Mouse (Mus musculus): ENCODE data around the gene Eed.
"Not testable (repeated sequence)": the region's sequence is repeated elsewhere in the genome, so short reads cannot be mapped to it uniquely, and the experiment has no call there.

Eed gene

GRCm38 (mm10) chr7:89980485-89981422 lies at the start of gene Eed:
Gene Eed, minus strand, starts transcription at chr7:89980983.
- DNase-seq (ENCODE audit: low read depth in 2 of 2, low spot score in 2 of 2): peak; percentile 93 to 94

GRCm38 (mm10) chr7:90029548-90030485 lies 49.0 kb upstream of the Eed start:
- no peak for DNase-seq (ENCODE audit: low read depth in 2 of 2, low spot score in 2 of 2)

DNA sequence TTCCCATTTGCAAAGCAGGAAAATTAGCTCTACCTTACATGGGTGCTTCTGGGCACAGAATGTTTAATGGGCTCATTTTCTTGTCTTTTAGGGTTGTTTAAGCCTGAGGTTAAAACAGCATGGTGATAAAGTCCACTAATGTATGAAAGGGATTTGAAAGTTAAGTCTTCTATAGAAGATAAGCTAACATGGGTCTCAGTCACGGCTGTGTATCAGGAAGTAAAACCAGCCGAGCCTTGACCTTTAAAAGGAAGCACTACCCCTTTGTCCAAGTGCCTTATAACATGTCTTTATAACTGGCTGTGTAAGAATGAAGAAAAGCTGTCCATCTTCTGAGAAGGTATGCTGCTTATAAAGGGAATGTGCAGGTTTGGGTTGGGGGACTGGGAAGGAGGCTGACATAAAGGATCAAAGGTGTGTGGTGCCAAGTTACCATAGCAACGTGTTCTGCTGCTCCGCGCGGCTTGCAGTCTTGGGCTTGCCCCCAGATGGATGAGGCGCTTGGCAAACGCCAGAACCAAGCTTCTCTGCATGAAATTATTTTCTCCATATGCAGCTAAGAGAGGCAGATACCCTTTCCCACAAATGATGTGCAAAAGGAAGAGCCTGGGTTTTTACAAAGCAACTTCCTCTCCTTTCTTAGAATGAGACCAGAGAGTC lies 48.2 kb upstream of the Eed start:
- no peak for DNase-seq (ENCODE audit: low read depth in 2 of 2, low spot score in 2 of 2)

DNA sequence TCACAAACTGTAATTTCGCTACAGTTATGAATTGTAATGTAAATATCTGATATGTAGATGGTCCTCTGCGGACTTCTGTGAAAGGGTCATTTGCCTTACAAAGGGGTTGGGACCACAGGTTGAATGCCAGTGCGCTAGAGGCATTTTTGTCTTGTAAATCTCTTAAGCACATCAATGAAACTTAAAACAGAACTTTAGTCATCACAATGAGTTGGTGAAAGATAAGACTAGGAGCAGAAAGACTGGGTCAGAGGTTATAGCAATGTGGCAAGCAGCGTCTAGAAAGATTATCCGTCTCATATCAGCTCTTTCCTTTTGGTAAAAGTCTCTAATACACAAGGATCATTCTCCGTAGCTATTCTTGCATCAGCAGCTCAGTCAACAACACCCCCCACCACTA lies 44.2 kb upstream of the Eed start:
- DNase-seq (ENCODE audit: low read depth in 2 of 2, low spot score in 2 of 2): no peak

DNA sequence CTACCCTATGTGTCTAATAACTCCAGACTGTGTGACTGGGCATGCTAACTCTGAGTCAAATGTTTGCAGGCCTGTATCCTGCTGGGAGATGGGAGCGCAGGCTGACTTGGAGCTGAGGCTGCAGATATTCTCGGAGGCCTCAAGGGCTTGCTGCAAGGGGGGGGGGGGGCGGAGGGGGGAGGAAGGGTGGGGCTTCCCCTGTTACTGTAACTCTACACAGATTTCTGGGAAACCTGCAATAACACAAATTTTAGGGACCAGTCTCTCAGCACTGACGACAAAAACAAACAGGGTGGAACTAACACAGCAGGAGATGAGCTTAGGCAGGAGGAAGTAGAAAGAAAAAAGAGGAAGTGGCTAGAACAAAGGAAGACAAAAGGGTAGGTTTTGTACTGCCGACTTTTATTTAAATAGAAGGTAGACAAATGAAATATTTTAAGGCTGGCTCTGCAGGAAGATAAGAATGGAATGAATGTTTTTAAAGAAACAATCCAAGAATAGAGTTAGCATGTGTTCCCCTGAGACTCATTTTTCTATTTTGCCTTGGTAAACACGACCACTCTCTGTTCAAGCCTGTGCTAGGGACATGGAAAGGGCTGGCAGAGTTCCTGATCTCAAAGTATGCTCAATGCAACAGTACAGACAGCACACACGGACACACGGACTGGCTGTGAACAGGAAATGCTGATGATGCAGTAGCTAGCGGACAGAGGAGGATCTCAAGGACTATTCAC lies 42.4 kb upstream of the Eed start:
- DNase-seq (ENCODE audit: low read depth in 2 of 2, low spot score in 2 of 2): peak in 1 of 2 experiments; percentile 23

- no peak for DNase-seq (ENCODE audit: low read depth in 2 of 2, low spot score in 2 of 2)
Measured at GRCm38 (mm10) chr7:90020331-90020730, 39.5 kb upstream of the Eed start.

DNA sequence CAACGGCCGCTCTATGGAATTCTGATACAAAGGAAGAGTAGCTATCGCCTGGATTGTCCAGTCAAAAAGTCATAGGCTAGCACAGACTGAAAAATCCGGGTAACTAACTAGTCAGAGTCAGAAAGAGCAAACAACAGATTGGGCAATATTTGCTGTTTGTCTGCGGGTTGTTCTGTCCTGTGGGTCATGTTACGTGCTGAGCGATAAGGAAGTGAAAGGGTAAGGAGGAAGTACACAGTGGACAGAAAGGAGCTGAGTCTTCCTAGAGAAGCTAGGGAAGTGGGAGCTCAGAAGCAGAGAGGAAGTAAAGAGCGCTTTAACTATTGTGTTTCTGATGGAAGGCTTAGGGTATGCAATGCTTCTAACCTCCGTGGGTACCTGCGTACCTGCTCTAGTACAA lies 38.8 kb upstream of the Eed start:
- DNase-seq (ENCODE audit: low read depth in 2 of 2, low spot score in 2 of 2): no peak

- DNase-seq (ENCODE audit: low read depth in 2 of 2, low spot score in 2 of 2): no peak
Measured at GRCm38 (mm10) chr7:90016930-90017588, 36.3 kb upstream of the Eed start.

GRCm38 (mm10) chr7:90016459-90016858 lies 35.7 kb upstream of the Eed start:
- DNase-seq (ENCODE audit: low read depth in 2 of 2, low spot score in 2 of 2): no peak

DNA sequence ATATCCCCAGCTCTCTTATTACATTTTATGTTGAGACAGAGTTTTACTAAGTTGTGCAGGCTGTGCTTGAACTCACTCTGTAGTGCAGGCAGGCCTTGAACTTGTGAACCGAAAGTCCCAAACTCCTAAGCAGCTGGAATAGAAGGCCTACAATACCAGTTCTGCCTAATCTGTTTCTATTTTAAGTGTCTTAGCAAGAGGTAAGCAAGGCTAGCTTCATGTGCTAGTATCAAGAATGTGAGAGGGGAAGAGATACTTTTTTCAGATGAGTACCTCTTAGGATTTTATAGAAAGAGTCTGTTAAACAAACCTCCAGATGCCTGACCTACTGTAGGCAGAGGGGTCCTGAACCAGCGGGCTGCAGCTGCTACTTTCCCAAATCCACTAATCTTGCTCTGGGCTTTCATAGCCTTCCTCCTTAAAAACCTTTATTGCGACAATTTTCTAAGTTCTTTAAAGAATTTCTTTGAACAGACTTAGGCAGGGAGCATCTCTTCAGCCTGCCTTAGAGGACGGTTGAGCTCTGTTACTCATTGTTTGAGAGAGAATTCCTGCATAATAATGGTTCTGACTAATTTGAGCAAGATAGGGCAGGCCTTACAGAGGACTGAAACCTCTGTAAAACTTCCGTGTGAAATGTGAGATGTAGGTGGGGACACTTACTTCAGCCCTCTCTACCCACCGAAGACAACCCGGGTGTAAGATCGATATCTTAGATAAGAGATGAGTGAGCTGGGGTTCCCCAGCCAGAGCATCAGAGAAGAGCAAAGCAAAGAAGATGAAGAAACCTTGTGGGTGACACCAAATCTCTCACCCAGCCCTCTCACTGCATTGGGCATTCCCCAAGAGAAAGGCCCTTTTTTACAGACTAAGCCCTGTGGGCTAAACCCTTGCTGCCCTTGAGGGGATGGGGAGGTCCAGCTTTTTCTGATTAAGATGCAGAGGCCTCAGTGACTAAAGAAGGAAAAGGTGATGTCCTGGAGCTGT lies 26.2 kb upstream of the Eed start:
- no peak for DNase-seq (ENCODE audit: low read depth in 2 of 2, low spot score in 2 of 2)

DNA sequence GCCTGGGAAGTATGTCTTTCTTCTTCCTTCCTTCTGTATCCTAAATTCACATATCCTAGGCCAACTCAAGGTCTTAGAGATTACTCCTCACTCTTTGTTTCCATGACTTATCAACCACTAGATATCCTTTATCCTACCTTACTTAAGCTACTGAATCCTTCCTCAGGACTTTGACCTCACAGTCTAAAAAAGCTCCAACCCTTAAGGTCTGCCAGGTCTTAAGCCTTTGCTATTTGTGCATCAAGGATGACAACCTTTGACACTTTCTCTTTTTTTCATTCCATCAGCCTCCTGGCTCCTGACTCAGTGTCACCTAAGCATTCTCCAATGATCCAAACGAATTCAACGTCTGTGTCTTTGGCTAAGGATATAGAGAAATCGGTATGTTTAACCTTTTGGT lies 24.0 kb upstream of the Eed start:
- no peak for DNase-seq (ENCODE audit: low read depth in 2 of 2, low spot score in 2 of 2)

DNA sequence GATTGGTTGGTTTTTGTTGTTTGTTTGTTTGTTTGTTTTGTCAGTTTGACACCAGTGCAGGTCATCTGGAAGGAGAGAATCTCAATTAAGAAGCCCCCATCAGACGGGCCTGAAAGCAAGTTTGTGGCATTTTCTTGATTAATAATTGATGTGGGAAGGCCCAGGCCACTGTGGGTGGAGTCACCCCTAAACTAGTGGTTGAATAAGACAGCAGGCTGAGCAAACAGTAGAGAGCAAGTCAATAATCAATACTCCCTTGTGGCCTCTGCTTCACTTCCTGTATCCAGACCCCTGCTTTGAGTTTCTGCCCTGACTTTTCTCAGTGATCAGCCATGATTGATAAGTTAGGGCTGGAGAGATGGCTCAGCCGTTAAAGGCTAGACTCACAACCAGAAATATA lies 21.6 kb upstream of the Eed start:
- DNase-seq (ENCODE audit: low read depth in 2 of 2, low spot score in 2 of 2): no peak

GRCm38 (mm10) chr7:89999491-89999890 lies 18.7 kb upstream of the Eed start:
- no peak for DNase-seq (ENCODE audit: low read depth in 2 of 2, low spot score in 2 of 2)

GRCm38 (mm10) chr7:89998624-89999006 lies 17.8 kb upstream of the Eed start:
- no peak for DNase-seq (ENCODE audit: low read depth in 2 of 2, low spot score in 2 of 2)

DNA sequence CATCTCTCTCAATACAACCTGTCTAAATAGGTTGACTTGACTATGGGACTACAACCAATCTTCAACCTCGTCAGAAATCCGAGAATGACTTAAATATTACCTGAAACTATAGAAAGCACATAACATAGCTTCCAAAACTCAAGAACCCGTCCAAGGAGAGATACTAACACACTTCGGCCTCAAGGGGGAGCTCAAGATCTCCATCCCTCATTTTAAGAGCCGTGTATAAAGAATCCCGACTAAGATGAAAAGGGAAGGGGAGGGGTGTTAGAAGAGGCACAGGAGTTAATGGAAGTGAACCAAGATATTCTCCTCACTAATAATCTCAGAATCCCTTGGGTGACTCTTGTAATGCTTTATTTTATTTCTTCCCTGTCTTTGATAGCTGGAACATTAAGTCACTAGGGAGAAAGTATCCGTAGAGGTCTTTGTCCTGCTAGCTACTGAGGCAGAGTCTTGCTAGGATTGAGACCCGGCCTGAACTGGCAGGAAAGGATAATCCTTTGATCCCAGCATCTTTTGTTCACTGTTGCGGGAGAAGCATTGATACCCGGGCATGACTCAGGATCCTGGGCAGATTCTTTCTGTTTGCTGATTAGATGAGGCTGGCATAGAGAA lies 17.3 kb upstream of the Eed start:
- peak; percentile 27 to 46 for DNase-seq (ENCODE audit: low read depth in 2 of 2, low spot score in 2 of 2)

DNA sequence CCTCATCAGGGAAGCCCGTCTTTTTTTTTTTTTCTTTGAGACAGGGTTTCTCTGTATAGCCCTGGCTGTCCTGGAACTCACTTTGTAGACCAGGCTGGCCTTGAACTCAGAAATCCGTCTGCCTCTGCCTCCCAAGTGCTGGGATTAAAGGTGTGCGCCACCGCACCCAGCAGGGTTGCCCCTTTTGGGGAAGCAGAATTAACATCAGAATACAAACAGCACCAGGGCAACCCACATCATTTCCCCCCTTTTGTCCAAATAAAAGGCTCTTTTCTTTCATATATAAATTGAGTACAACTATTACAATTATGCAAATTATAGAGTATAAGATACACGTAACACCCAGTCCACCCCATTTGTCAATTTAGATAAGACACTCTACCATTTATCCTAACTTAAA lies 16.7 kb upstream of the Eed start:
- not testable (repeated sequence) for DNase-seq (ENCODE audit: low read depth in 2 of 2, low spot score in 2 of 2)

- no peak for DNase-seq (ENCODE audit: low read depth in 2 of 2, low spot score in 2 of 2)
Measured at GRCm38 (mm10) chr7:89993091-89993490, 12.3 kb upstream of the Eed start.

GRCm38 (mm10) chr7:89984421-89984820 lies 3.6 kb upstream of the Eed start:
- DNase-seq (ENCODE audit: low read depth in 2 of 2, low spot score in 2 of 2): no peak

DNA sequence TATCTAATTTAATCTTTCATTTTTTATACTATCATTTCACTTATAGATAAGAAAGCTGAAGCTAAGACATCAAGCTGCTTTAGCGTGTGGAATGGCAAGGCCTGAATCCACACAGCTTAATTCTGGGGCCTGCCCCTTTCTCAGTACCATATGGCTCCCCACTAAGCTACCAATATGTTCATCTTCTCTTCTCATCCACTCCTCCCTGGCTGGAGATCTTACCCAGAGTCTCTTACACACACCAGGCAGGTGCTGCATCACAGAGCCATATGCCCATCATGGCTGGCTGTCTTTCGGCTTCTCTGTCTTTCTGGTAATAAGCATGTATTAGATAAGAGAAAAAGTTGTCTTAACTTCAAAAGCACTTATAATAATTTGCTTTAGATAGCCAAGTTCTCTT lies 2.7 kb upstream of the Eed start:
- DNase-seq (ENCODE audit: low read depth in 2 of 2, low spot score in 2 of 2): no peak

Data from CD8-positive naive resting alpha-beta T cell, adult 2 months (primary cell).